Mouse (Mus musculus): ENCODE results near the gene Ttll12.

GRCm38 (mm10) chr15:83553831-83554230, 41.1 kb downstream of the Ttll12 start:
- no peak for TF ChIP-seq CTCF (IDR thresholded peaks at IDR 0.05; ENCODE audit: borderline replicate concordance, insufficient read depth, low read length)
- TF ChIP-seq POLR2A (IDR thresholded peaks at IDR 0.05; ENCODE audit: low read depth, low read length): no peak
